Mouse (Mus musculus): ENCODE measurements around the gene Fxyd3.
A peak's percentile ranks its signal among the peaks of the same experiment; 100 is the strongest.

Gene Fxyd3

GRCm38 (mm10) chr7:31076492-31076891 lies at the start of gene Fxyd3:
Fxyd3 (minus strand) TSS chr7:31076704.
- Histone ChIP-seq H3K36me3 (ENCODE audit: control insufficient read depth, insufficient read depth, low read length, poor library complexity, severe bottlenecking) (no peaks in the 10 kb centered on the region), H3K27me3 (ENCODE audit: control insufficient read depth, insufficient read depth, low read length, poor library complexity, severe bottlenecking) (no peaks in the 10 kb centered on the region)
- DNase-seq (ENCODE audit: low read depth, low spot score), result no peak

GRCm38 (mm10) chr7:31125116-31125515 lies 48.6 kb upstream of the Fxyd3 start:
- peaks cover 2% of the 10 kb centered on the region; the same call in 1 of the 2 replicates for H3K36me3 ChIP-seq (ENCODE audit: control insufficient read depth, insufficient read depth, low read length, poor library complexity, severe bottlenecking)
- DNase-seq (ENCODE audit: low read depth, low spot score), result no peak
- peaks cover 2% of the 10 kb centered on the region; the same call in 1 of the 2 replicates for H3K27me3 ChIP-seq (ENCODE audit: control insufficient read depth, insufficient read depth, low read length, poor library complexity, severe bottlenecking)

- DNase-seq (ENCODE audit: low read depth, low spot score), result no peak
- Histone ChIP-seq H3K36me3 (ENCODE audit: control insufficient read depth, insufficient read depth, low read length, poor library complexity, severe bottlenecking) (peaks cover under 1% of the 10 kb centered on the region; the same call in 1 of the 2 replicates), H3K27me3 (ENCODE audit: control insufficient read depth, insufficient read depth, low read length, poor library complexity, severe bottlenecking) (peaks cover 2% of the 10 kb centered on the region; the same call in 1 of the 2 replicates)
These were observed 47.9 kb upstream of the Fxyd3 start for GRCm38 (mm10) chr7:31124381-31124780.

GRCm38 (mm10) chr7:31123697-31124096 lies 47.2 kb upstream of the Fxyd3 start:
- DNase-seq (ENCODE audit: low read depth, low spot score), result no peak
- H3K36me3 ChIP-seq (ENCODE audit: control insufficient read depth, insufficient read depth, low read length, poor library complexity, severe bottlenecking), result no peaks in the 10 kb centered on the region
- H3K27me3 ChIP-seq (ENCODE audit: control insufficient read depth, insufficient read depth, low read length, poor library complexity, severe bottlenecking), result peaks cover 2% of the 10 kb centered on the region; the same call in 1 of the 2 replicates

- no peak for DNase-seq (ENCODE audit: low read depth, low spot score)
- H3K36me3 ChIP-seq (ENCODE audit: control insufficient read depth, insufficient read depth, low read length, poor library complexity, severe bottlenecking), result no peaks in the 10 kb centered on the region
These were observed 46.4 kb upstream of the Fxyd3 start for GRCm38 (mm10) chr7:31122641-31123631.

GRCm38 (mm10) chr7:31119556-31119955 lies 43.1 kb upstream of the Fxyd3 start:
- no peak for DNase-seq (ENCODE audit: low read depth, low spot score)
- Histone ChIP-seq H3K27me3 (ENCODE audit: control insufficient read depth, insufficient read depth, low read length, poor library complexity, severe bottlenecking) (no peaks in the 10 kb centered on the region), H3K36me3 (ENCODE audit: control insufficient read depth, insufficient read depth, low read length, poor library complexity, severe bottlenecking) (no peaks in the 10 kb centered on the region)

More at GRCm38 (mm10) chr7:31122641-31123631, 46.4 kb upstream of the Fxyd3 start:
- peaks cover 2% of the 10 kb centered on the region; the same call in 1 of the 2 replicates for H3K27me3 ChIP-seq (ENCODE audit: control insufficient read depth, insufficient read depth, low read length, poor library complexity, severe bottlenecking)

GRCm38 (mm10) chr7:31118486-31118885 lies 42.0 kb upstream of the Fxyd3 start:
- Histone ChIP-seq H3K27me3 (ENCODE audit: control insufficient read depth, insufficient read depth, low read length, poor library complexity, severe bottlenecking) (no peaks in the 10 kb centered on the region), H3K36me3 (ENCODE audit: control insufficient read depth, insufficient read depth, low read length, poor library complexity, severe bottlenecking) (no peaks in the 10 kb centered on the region)
- no peak for DNase-seq (ENCODE audit: low read depth, low spot score)

GRCm38 (mm10) chr7:31117465-31117864 lies 41.0 kb upstream of the Fxyd3 start:
- no peak for DNase-seq (ENCODE audit: low read depth, low spot score)
- Histone ChIP-seq H3K36me3 (ENCODE audit: control insufficient read depth, insufficient read depth, low read length, poor library complexity, severe bottlenecking) (no peaks in the 10 kb centered on the region), H3K27me3 (ENCODE audit: control insufficient read depth, insufficient read depth, low read length, poor library complexity, severe bottlenecking) (no peaks in the 10 kb centered on the region)

GRCm38 (mm10) chr7:31116721-31117145 lies 40.2 kb upstream of the Fxyd3 start:
- no peaks in the 10 kb centered on the region for H3K27me3 ChIP-seq (ENCODE audit: control insufficient read depth, insufficient read depth, low read length, poor library complexity, severe bottlenecking)
- DNase-seq (ENCODE audit: low read depth, low spot score), result no peak
- H3K36me3 ChIP-seq (ENCODE audit: control insufficient read depth, insufficient read depth, low read length, poor library complexity, severe bottlenecking), result no peaks in the 10 kb centered on the region

GRCm38 (mm10) chr7:31115587-31116043 lies 39.1 kb upstream of the Fxyd3 start:
- no peaks in the 10 kb centered on the region for H3K27me3 ChIP-seq (ENCODE audit: control insufficient read depth, insufficient read depth, low read length, poor library complexity, severe bottlenecking)
- H3K36me3 ChIP-seq (ENCODE audit: control insufficient read depth, insufficient read depth, low read length, poor library complexity, severe bottlenecking), result no peaks in the 10 kb centered on the region
- no peak for DNase-seq (ENCODE audit: low read depth, low spot score)

- DNase-seq (ENCODE audit: low read depth, low spot score), result no peak
- H3K27me3 ChIP-seq (ENCODE audit: control insufficient read depth, insufficient read depth, low read length, poor library complexity, severe bottlenecking), result no peaks in the 10 kb centered on the region
- H3K36me3 ChIP-seq (ENCODE audit: control insufficient read depth, insufficient read depth, low read length, poor library complexity, severe bottlenecking), result no peaks in the 10 kb centered on the region
These were observed 38.7 kb upstream of the Fxyd3 start, which contains the start of gene Hpn for GRCm38 (mm10) chr7:31115182-31115581. Hpn (minus strand) TSS chr7:31115290.

GRCm38 (mm10) chr7:31114646-31115045 lies 38.1 kb upstream of the Fxyd3 start:
- no peak for DNase-seq (ENCODE audit: low read depth, low spot score)
- Histone ChIP-seq H3K27me3 (ENCODE audit: control insufficient read depth, insufficient read depth, low read length, poor library complexity, severe bottlenecking) (no peaks in the 10 kb centered on the region), H3K36me3 (ENCODE audit: control insufficient read depth, insufficient read depth, low read length, poor library complexity, severe bottlenecking) (no peaks in the 10 kb centered on the region)

- no peak for DNase-seq (ENCODE audit: low read depth, low spot score)
- Histone ChIP-seq H3K27me3 (ENCODE audit: control insufficient read depth, insufficient read depth, low read length, poor library complexity, severe bottlenecking) (no peaks in the 10 kb centered on the region), H3K36me3 (ENCODE audit: control insufficient read depth, insufficient read depth, low read length, poor library complexity, severe bottlenecking) (no peaks in the 10 kb centered on the region)
These were observed 37.3 kb upstream of the Fxyd3 start for GRCm38 (mm10) chr7:31113800-31114199.

- no peaks in the 10 kb centered on the region for H3K27me3 ChIP-seq (ENCODE audit: control insufficient read depth, insufficient read depth, low read length, poor library complexity, severe bottlenecking)
- H3K36me3 ChIP-seq (ENCODE audit: control insufficient read depth, insufficient read depth, low read length, poor library complexity, severe bottlenecking), result no peaks in the 10 kb centered on the region
- no peak for DNase-seq (ENCODE audit: low read depth, low spot score)
These were observed 35.5 kb upstream of the Fxyd3 start for GRCm38 (mm10) chr7:31112036-31112435.

GRCm38 (mm10) chr7:31110861-31111385 lies 34.4 kb upstream of the Fxyd3 start:
- no peaks in the 10 kb centered on the region for H3K27me3 ChIP-seq (ENCODE audit: control insufficient read depth, insufficient read depth, low read length, poor library complexity, severe bottlenecking)
- DNase-seq (ENCODE audit: low read depth, low spot score), result peak; percentile 57

More at GRCm38 (mm10) chr7:31110861-31111385, 34.4 kb upstream of the Fxyd3 start:
- no peaks in the 10 kb centered on the region for H3K36me3 ChIP-seq (ENCODE audit: control insufficient read depth, insufficient read depth, low read length, poor library complexity, severe bottlenecking)
